Mouse (Mus musculus) MEL (cell line): ENCODE results near the gene Map10. TPM values are rescaled to one million over a fixed set of nuclear protein-coding genes. Genes with fewer than 3 reads are reported as not detected.

Source experiments
- DNase-seq: peaks from one replicate; pipeline ENCODE4 v3.0.0; 2011; ENCODE audit warnings: low read depth, low spot score
- H3K27ac ChIP-seq: 2 replicates; pipeline ENCODE4 v1.5.1; 2012; ENCODE audit warnings: low read depth, mild to moderate bottlenecking, control low read depth, low read length, moderate library complexity; ENCODE audit not compliant: control insufficient read depth
- H3K27me3 ChIP-seq, 2 experiments: fragments of 150-350 bp in 1 of 2; sonication (generic) in 1 of 2; 2 replicates each; pipeline ENCODE4 v1.6.1; 2012; ENCODE audit warnings: low read length in 2 of 2, mild to moderate bottlenecking in 2 of 2, improper control_type of control experiment in 1 of 2, moderate library complexity in 1 of 2; ENCODE audit not compliant: insufficient read depth in 2 of 2, control insufficient read depth in 1 of 2
- H3K36me3 ChIP-seq, 2 experiments: 2 replicates each; pipeline ENCODE4 v1.6.1; 2012 to 2014; ENCODE audit warnings: low read length in 2 of 2, improper control_type of control experiment in 1 of 2, inconsistent platforms in 1 of 2, mild to moderate bottlenecking in 1 of 2; ENCODE audit not compliant: insufficient read depth in 2 of 2, control insufficient read depth in 1 of 2
- H3K4me1 ChIP-seq, 2 experiments: fragments of 150-350 bp in 1 of 2; sonication (generic) in 1 of 2; 2 replicates each; pipeline ENCODE4 v1.6.1; 2012; ENCODE audit warnings: low read length in 2 of 2, improper control_type of control experiment in 1 of 2, mild to moderate bottlenecking in 1 of 2; ENCODE audit not compliant: insufficient read depth in 2 of 2, control insufficient read depth in 1 of 2
- H3K4me3 ChIP-seq, 2 experiments: fragments of 150-350 bp in 1 of 2; sonication (generic) in 1 of 2; 2 replicates each; pipeline ENCODE4 v1.5.1; 2012; ENCODE audit warnings: low read depth in 2 of 2, low read length in 2 of 2, mild to moderate bottlenecking in 2 of 2, moderate library complexity in 2 of 2, control low read depth in 1 of 2, improper control_type of control experiment in 1 of 2; ENCODE audit not compliant: control insufficient read depth in 1 of 2, insufficient read depth in 1 of 2
- H3K79me2 ChIP-seq: 2 replicates; pipeline ENCODE4 v1.6.1; 2012; ENCODE audit warnings: mild to moderate bottlenecking, low read length, moderate library complexity; ENCODE audit not compliant: control insufficient read depth, poor library complexity, insufficient read depth
- H3K9ac ChIP-seq: 2 replicates; pipeline ENCODE4 v1.6.1; 2012; ENCODE audit warnings: low read depth, mild to moderate bottlenecking, control low read depth, low read length, moderate library complexity; ENCODE audit not compliant: control insufficient read depth, poor library complexity, severe bottlenecking
- H3K9me3 ChIP-seq: fragments of 150-350 bp; sonication (generic); replicated peaks from 2 replicates; pipeline ENCODE4 v1.6.1; 2012; ENCODE audit warnings: mild to moderate bottlenecking, low read length, improper control_type of control experiment, moderate library complexity; ENCODE audit not compliant: insufficient read depth
- BHLHE40 ChIP-seq: IDR thresholded peaks from 2 replicates; pipeline ENCODE4 v1.6.1; 2012; ENCODE audit warnings: low read depth, mild to moderate bottlenecking, inconsistent platforms, low read length, improper control_type of control experiment, borderline replicate concordance
- CHD1 ChIP-seq: IDR thresholded peaks from 2 replicates; pipeline ENCODE4 v1.6.1; 2012; ENCODE audit warnings: low read depth, mild to moderate bottlenecking, inconsistent platforms, low read length, improper control_type of control experiment
- CHD2 ChIP-seq: IDR thresholded peaks from 2 replicates; pipeline ENCODE4 v1.6.1; 2011; ENCODE audit warnings: low read length, improper control_type of control experiment
- ELF1 ChIP-seq: IDR thresholded peaks from 2 replicates; pipeline ENCODE4 v1.6.1; 2014; ENCODE audit warnings: low read depth, mild to moderate bottlenecking, inconsistent platforms, low read length, improper control_type of control experiment, moderate library complexity
- EP300 ChIP-seq, 2 experiments: IDR thresholded peaks; 2 replicates each; pipeline ENCODE4 v1.6.1; 2011; ENCODE audit warnings: improper control_type of control experiment in 2 of 2, low read length in 2 of 2, low read depth in 1 of 2, mild to moderate bottlenecking in 1 of 2
- GABPA ChIP-seq: IDR thresholded peaks from 2 replicates; pipeline ENCODE4 v1.6.1; 2012; ENCODE audit warnings: low read depth, mild to moderate bottlenecking, inconsistent platforms, low read length, improper control_type of control experiment, moderate library complexity
- HCFC1 ChIP-seq: IDR thresholded peaks from 2 replicates; pipeline ENCODE4 v1.6.1; 2012; ENCODE audit warnings: low read depth, mild to moderate bottlenecking, inconsistent platforms, low read length, improper control_type of control experiment, moderate library complexity
- JUND ChIP-seq: IDR thresholded peaks from 2 replicates; pipeline ENCODE4 v1.6.1; 2011; ENCODE audit warnings: low read depth, mild to moderate bottlenecking, improper control_type of control experiment, low read length
- KAT2A ChIP-seq: conservative IDR thresholded peaks from 2 replicates; pipeline ENCODE4 v1.6.1; 2012; ENCODE audit warnings: low read depth, low read length, improper control_type of control experiment, inconsistent platforms
- MAFK ChIP-seq: IDR thresholded peaks from 2 replicates; pipeline ENCODE4 v1.6.1; 2011; ENCODE audit warnings: low read depth, mild to moderate bottlenecking, low read length, improper control_type of control experiment, borderline replicate concordance
- MAX ChIP-seq: IDR thresholded peaks from 2 replicates; pipeline ENCODE4 v1.6.1; 2011; ENCODE audit warnings: low read length, improper control_type of control experiment
- MEF2A ChIP-seq: IDR thresholded peaks from 2 replicates; pipeline ENCODE4 v1.6.1; 2014; ENCODE audit warnings: low read depth, mild to moderate bottlenecking, inconsistent platforms, low read length, improper control_type of control experiment; ENCODE audit not compliant: poor library complexity, insufficient replicate concordance, severe bottlenecking; ENCODE audit errors: extremely low read depth
- MXI1 ChIP-seq: IDR thresholded peaks from 2 replicates; pipeline ENCODE4 v1.6.1; 2011; ENCODE audit warnings: mild to moderate bottlenecking, low read depth, low read length, improper control_type of control experiment
- MYB ChIP-seq: IDR thresholded peaks from 2 replicates; pipeline ENCODE4 v1.6.1; 2011; ENCODE audit warnings: mild to moderate bottlenecking, low read depth, low read length, improper control_type of control experiment
- MYC ChIP-seq: IDR thresholded peaks from 2 replicates; pipeline ENCODE4 v1.6.1; 2011; ENCODE audit warnings: low read depth, mild to moderate bottlenecking, low read length, improper control_type of control experiment, moderate library complexity
- NELFE ChIP-seq: IDR thresholded peaks from 2 replicates; pipeline ENCODE4 v1.6.1; 2011; ENCODE audit warnings: low read depth, low read length, improper control_type of control experiment
- NRF1 ChIP-seq: IDR thresholded peaks from 2 replicates; pipeline ENCODE4 v1.6.1; 2014; ENCODE audit warnings: low read depth, mild to moderate bottlenecking, inconsistent platforms, low read length, improper control_type of control experiment, moderate library complexity; ENCODE audit not compliant: poor library complexity, insufficient read depth, severe bottlenecking
- POLR2A ChIP-seq, 2 experiments: IDR thresholded peaks; 2 replicates each; pipeline ENCODE4 v1.6.1; 2011 to 2012; ENCODE audit warnings: low read length in 2 of 2, mild to moderate bottlenecking in 2 of 2, control low read depth in 1 of 2, improper control_type of control experiment in 1 of 2, low read depth in 1 of 2, moderate library complexity in 1 of 2; ENCODE audit not compliant: control insufficient read depth in 1 of 2, insufficient read depth in 1 of 2, poor library complexity in 1 of 2
- POLR2AphosphoS2 ChIP-seq: IDR thresholded peaks from 2 replicates; pipeline ENCODE4 v1.6.1; 2011; ENCODE audit warnings: low read length, improper control_type of control experiment
- POLR2AphosphoS5 ChIP-seq: IDR thresholded peaks from 2 replicates; pipeline ENCODE4 v1.6.1; 2012; ENCODE audit warnings: low read depth, borderline replicate concordance, mild to moderate bottlenecking, inconsistent platforms, low read length, moderate library complexity, mixed read lengths
- RAD21 ChIP-seq: IDR thresholded peaks from 2 replicates; pipeline ENCODE4 v1.6.1; 2011; ENCODE audit warnings: mild to moderate bottlenecking, low read depth, low read length, improper control_type of control experiment
- SMC3 ChIP-seq: IDR thresholded peaks from 2 replicates; pipeline ENCODE4 v1.6.1; 2011; ENCODE audit warnings: low read depth, low read length, improper control_type of control experiment
- TAL1 ChIP-seq: IDR thresholded peaks from 2 replicates; pipeline ENCODE4 v1.6.1; 2012; ENCODE audit warnings: mild to moderate bottlenecking, inconsistent platforms, low read length, moderate library complexity, mixed read lengths
- TBP ChIP-seq: IDR thresholded peaks from 2 replicates; pipeline ENCODE4 v1.8.0; 2011; ENCODE audit warnings: low read depth, low read length, improper control_type of control experiment
- TCF12 ChIP-seq: IDR thresholded peaks from 2 replicates; pipeline ENCODE4 v1.6.1; 2014; ENCODE audit warnings: low read depth, mild to moderate bottlenecking, inconsistent platforms, low read length, improper control_type of control experiment, moderate library complexity
- UBTF ChIP-seq: IDR thresholded peaks from 2 replicates; pipeline ENCODE4 v1.6.1; 2012; ENCODE audit warnings: low read depth, mild to moderate bottlenecking, inconsistent platforms, low read length, improper control_type of control experiment, moderate library complexity, borderline replicate concordance; ENCODE audit not compliant: insufficient read depth
- USF1 ChIP-seq: IDR thresholded peaks from 2 replicates; pipeline ENCODE4 v1.6.1; 2014; ENCODE audit warnings: low read depth, mild to moderate bottlenecking, inconsistent platforms, low read length, improper control_type of control experiment, moderate library complexity
- ZC3H11A ChIP-seq: IDR thresholded peaks from 2 replicates; pipeline ENCODE4 v1.6.1; 2012; ENCODE audit warnings: low read depth, mild to moderate bottlenecking, inconsistent platforms, low read length, improper control_type of control experiment
- ZMIZ1 ChIP-seq: IDR thresholded peaks from 2 replicates; pipeline ENCODE4 v1.6.1; 2012; ENCODE audit warnings: low read depth, mild to moderate bottlenecking, inconsistent platforms, low read length, improper control_type of control experiment, moderate library complexity
- ZNF384 ChIP-seq: IDR thresholded peaks from 2 replicates; pipeline ENCODE4 v1.6.1; 2012; ENCODE audit warnings: low read depth, mild to moderate bottlenecking, inconsistent platforms, low read length, improper control_type of control experiment
- polyA plus RNA-seq, 2 experiments: library from polyadenylated mRNA; stranded (reverse) in 1 of 2; unstranded in 1 of 2; fragments of >175 nt in 1 of 2; fragments of >200 nt in 1 of 2; gene quantifications; 2 replicates each; pipeline versions ENCODE4 v1.2.1 to v1.2.4; 2012; ENCODE audit warnings: low replicate concordance in 2 of 2, low read depth in 1 of 2; ENCODE audit not compliant: insufficient read length in 2 of 2, insufficient read depth in 1 of 2, missing spikeins in 1 of 2
- total RNA-seq: library from RNA; depleted of rRNA; stranded (reverse); fragments of 300-350 nt; gene quantifications from 2 replicates; pipeline ENCODE4 v1.2.3, GENCODE M21; 2012

Gene Map10
- total and polyA plus RNA-seq, 3 experiments, result not detected

- Histone ChIP-seq H3K27me3 (no peaks in the 10 kb centered on the region), H3K9ac (no peak overlapping the region), H3K27ac (no peak overlapping the region), H3K79me2 (no peaks in the 10 kb centered on the region), H3K9me3 (no peaks in the 10 kb centered on the region), H3K4me3 (no peak overlapping the region), H3K4me1 (no peaks in the 10 kb centered on the region), H3K36me3 (no peaks in the 10 kb centered on the region)
- TF ChIP-seq SMC3, result no peak
- no peak for TF ChIP-seq ZMIZ1
- no peak for TF ChIP-seq HCFC1
- no peak for TF ChIP-seq POLR2A (IDR thresholded peaks at IDR 0.05; ENCODE audit: control insufficient read depth in 1 of 2, insufficient read depth in 1 of 2, low read depth in 1 of 2, low read length in 2 of 2, poor library complexity in 1 of 2)
- no peak for TF ChIP-seq POLR2AphosphoS2
- TF ChIP-seq MYB, result no peak
- no peak for TF ChIP-seq MAFK
- no peak for TF ChIP-seq BHLHE40
- no peak for TF ChIP-seq ZNF384
- TF ChIP-seq MXI1, result no peak
- no peak for TF ChIP-seq MAX
- TF ChIP-seq RAD21, result no peak
- no peak for TF ChIP-seq CHD1
- TF ChIP-seq JUND, result no peak
- no peak for TF ChIP-seq USF1
- TF ChIP-seq MEF2A, result no peak
- TF ChIP-seq NELFE, result no peak
- TF ChIP-seq UBTF, result no peak
- TF ChIP-seq KAT2A, result no peak
- DNase-seq, result no peak
Measured at GRCm38 (mm10) chr8:125628834-125629233, 40.8 kb upstream of the Map10 start.

- no peaks in the 10 kb centered on the region for H3K9me3 ChIP-seq
Measured at GRCm38 (mm10) chr8:125638411-125639058, 31.1 kb upstream of the Map10 start.

More at GRCm38 (mm10) chr8:125638411-125639058, 31.1 kb upstream of the Map10 start:
- H3K36me3 ChIP-seq, result no peaks in the 10 kb centered on the region
- TF ChIP-seq CHD2 (no peak), TAL1 (no peak), NRF1 (no peak), MAX (no peak), SMC3 (no peak), ZMIZ1 (no peak), KAT2A (no peak), MYC (no peak), HCFC1 (no peak), JUND (no peak), POLR2AphosphoS5 (no peak), ELF1 (no peak), GABPA (no peak), ZC3H11A (no peak), ZNF384 (no peak), MEF2A (no peak), TCF12 (no peak), TBP (no peak), EP300 (IDR thresholded peaks at IDR 0.05; ENCODE audit: low read depth in 1 of 2, low read length in 2 of 2) (no peak)
- DNase-seq, result no peak
- H3K27me3 ChIP-seq, result no peaks in the 10 kb centered on the region
- H3K27ac ChIP-seq, result no peak overlapping the region
- H3K4me1 ChIP-seq, result no peaks in the 10 kb centered on the region
- H3K4me3 ChIP-seq, result no peak overlapping the region
- H3K79me2 ChIP-seq, result no peaks in the 10 kb centered on the region
- H3K9ac ChIP-seq, result no peak overlapping the region
